Mouse (Mus musculus): ENCODE measurements at regions not wholly inside any gene's neighbourhood (a gene's known extent, or its start where the extent isn't known, plus 50 kb on each side); places are given as distances from the start of the nearest gene placed in this dataset.
A peak's percentile ranks its signal among the peaks of the same experiment; 100 is the strongest.

GRCm38 (mm10) chr2:100918122-100918521, 706.4 kb upstream of the Rag2 start:
- DNase-seq (ENCODE audit: low read depth, low spot score) = no peak

- no peak for DNase-seq (ENCODE audit: low read depth, low spot score)
These were observed 704.8 kb upstream of the Rag2 start for GRCm38 (mm10) chr2:100919537-100920212.

GRCm38 (mm10) chr2:100948632-100949031, 675.9 kb upstream of the Rag2 start:
- peak; percentile 16 for DNase-seq (ENCODE audit: low read depth, low spot score)

GRCm38 (mm10) chr2:100959412-100959811, 665.1 kb upstream of the Rag2 start:
- DNase-seq (ENCODE audit: low read depth, low spot score) = no peak

- DNase-seq (ENCODE audit: low read depth, low spot score) = no peak
These were observed 659.9 kb upstream of the Rag2 start for GRCm38 (mm10) chr2:100964584-100964983.

- no peak for DNase-seq (ENCODE audit: low read depth, low spot score)
These were observed 647.3 kb upstream of the Rag2 start for GRCm38 (mm10) chr2:100977202-100977601.

- no peak for DNase-seq (ENCODE audit: low read depth, low spot score)
These were observed 642.2 kb upstream of the Rag2 start for GRCm38 (mm10) chr2:100982362-100982761.

- no peak for DNase-seq (ENCODE audit: low read depth, low spot score)
These were observed 609.2 kb upstream of the Rag2 start for GRCm38 (mm10) chr2:101015353-101015752.

- DNase-seq (ENCODE audit: low read depth, low spot score) = no peak
These were observed 605.1 kb upstream of the Rag2 start for GRCm38 (mm10) chr2:101019384-101019783.

- DNase-seq (ENCODE audit: low read depth, low spot score) = no peak
These were observed 603.0 kb upstream of the Rag2 start for GRCm38 (mm10) chr2:101021515-101021914.

- DNase-seq (ENCODE audit: low read depth, low spot score) = no peak
These were observed 581.5 kb upstream of the Rag2 start for GRCm38 (mm10) chr2:101043050-101043449.

GRCm38 (mm10) chr2:101062939-101063338, 561.6 kb upstream of the Rag2 start:
- DNase-seq (ENCODE audit: low read depth, low spot score) = no peak

GRCm38 (mm10) chr2:101074990-101075389, 549.5 kb upstream of the Rag2 start:
- DNase-seq (ENCODE audit: low read depth, low spot score) = no peak

GRCm38 (mm10) chr2:101080231-101080630, 544.3 kb upstream of the Rag2 start:
- no peak for DNase-seq (ENCODE audit: low read depth, low spot score)

- DNase-seq (ENCODE audit: low read depth, low spot score) = no peak
These were observed 540.7 kb upstream of the Rag2 start for GRCm38 (mm10) chr2:101083813-101084212.

- no peak for DNase-seq (ENCODE audit: low read depth, low spot score)
These were observed 539.9 kb upstream of the Rag2 start for GRCm38 (mm10) chr2:101084648-101085047.

- DNase-seq (ENCODE audit: low read depth, low spot score) = no peak
These were observed 517.2 kb upstream of the Rag2 start for GRCm38 (mm10) chr2:101107183-101107872.

GRCm38 (mm10) chr2:101136867-101137266, 487.7 kb upstream of the Rag2 start:
- no peak for DNase-seq (ENCODE audit: low read depth, low spot score)

- DNase-seq (ENCODE audit: low read depth, low spot score) = no peak
These were observed 484.6 kb upstream of the Rag2 start for GRCm38 (mm10) chr2:101139931-101140330.

- no peak for DNase-seq (ENCODE audit: low read depth, low spot score)
These were observed 467.7 kb upstream of the Rag2 start for GRCm38 (mm10) chr2:101156755-101157271.

GRCm38 (mm10) chr2:101159276-101159675, 465.2 kb upstream of the Rag2 start:
- peak; percentile 48 for DNase-seq (ENCODE audit: low read depth, low spot score)

- DNase-seq (ENCODE audit: low read depth, low spot score) = no peak
These were observed 458.6 kb upstream of the Rag2 start for GRCm38 (mm10) chr2:101165942-101166341.

- DNase-seq (ENCODE audit: low read depth, low spot score) = no peak
These were observed 451.7 kb upstream of the Rag2 start for GRCm38 (mm10) chr2:101172806-101173205.
